Mouse (Mus musculus) left cerebral cortex, postnatal 4 days (tissue): ENCODE measurements around the gene Trim31. TPM values are rescaled to one million over a fixed set of nuclear protein-coding genes. Genes with fewer than 3 reads are reported as not detected.

Source experiments
- DNase-seq: peaks from one replicate; pipeline ENCODE4 v3.0.0-alpha.2; 2022
- intact Hi-C: fragments of 180-260 bp; cut with DNase I; formaldehyde crosslinking; loops from one replicate; pipeline ENCODE4 v1.15.1; 2025
- total RNA-seq, 2 experiments: library from RNA; stranded (reverse); gene quantifications; 2 replicates each; pipeline ENCODE4 v1.2.3; 2021

The Trim31 gene
- total RNA-seq, 2 experiments from 2014 or later, result not detected

GRCm38 (mm10) chr17:36942791-36943471 lies 45.0 kb downstream of the Trim31 start, which contains the start of gene Rnf39:
Rnf39 (plus strand) TSS chr17:36942918.
- no peak for DNase-seq
- intact Hi-C loops, result no loop called here

- intact Hi-C loops, result no loop called here
- no peak for DNase-seq
Measured at GRCm38 (mm10) chr17:36943691-36944090, 45.8 kb downstream of the Trim31 start.

- intact Hi-C loops, result no loop called here
Measured at GRCm38 (mm10) chr17:36944121-36944775, 46.3 kb downstream of the Trim31 start.

GRCm38 (mm10) chr17:36947051-36947819 lies 49.3 kb downstream of the Trim31 start:
- intact Hi-C loops, result loop anchor here (5.0 kb wide), 1 partner anchor 100 kb away; the partner anchor contains the start of gene Gabbr1
- peak; percentile 72 for DNase-seq

More at GRCm38 (mm10) chr17:36944121-36944775, 46.3 kb downstream of the Trim31 start:
- no peak for DNase-seq

- no peak for DNase-seq
Measured at GRCm38 (mm10) chr17:36948286-36948685, 50.4 kb downstream of the Trim31 start.

GRCm38 (mm10) chr17:36949265-36949664 lies 51.3 kb downstream of the Trim31 start:
- no peak for DNase-seq
- intact Hi-C loops, result loop anchor here (5.0 kb wide), 1 partner anchor 98 kb away; the partner anchor contains the start of gene Gabbr1

More at GRCm38 (mm10) chr17:36948286-36948685, 50.4 kb downstream of the Trim31 start:
- intact Hi-C loops, result loop anchor here (5.0 kb wide), 1 partner anchor 99 kb away; the partner anchor contains the start of gene Gabbr1

GRCm38 (mm10) chr17:36950981-36951947 lies 53.3 kb downstream of the Trim31 start, which contains the start of gene Ppp1r11:
Ppp1r11 (minus strand) TSS chr17:36951741.
- intact Hi-C loops, result no loop called here

GRCm38 (mm10) chr17:36952631-36953030 lies 54.7 kb downstream of the Trim31 start:
- DNase-seq, result no peak
- intact Hi-C loops, result no loop called here

More at GRCm38 (mm10) chr17:36950981-36951947, 53.3 kb downstream of the Trim31 start, which contains the start of gene Ppp1r11:
- DNase-seq, result peak; percentile 98

- intact Hi-C loops, result no loop called here
- DNase-seq, result no peak
Measured at GRCm38 (mm10) chr17:36953062-36953461, 55.1 kb downstream of the Trim31 start.

GRCm38 (mm10) chr17:36957999-36958743 lies 60.3 kb downstream of the Trim31 start, which contains the start of the genes Znrd1 and Znrd1as:
Znrd1 (minus strand) TSS chr17:36958559.
Znrd1as (plus strand) TSS chr17:36958592.
- intact Hi-C loops, result no loop called here
- DNase-seq, result peak; percentile 96

- intact Hi-C loops, result no loop called here
- DNase-seq, result no peak
Measured at GRCm38 (mm10) chr17:36958884-36959283, 61.0 kb downstream of the Trim31 start.

Other genes starting within 250 kb of the Trim31 start
- not detected for gene H2-M1, start 225.9 kb upstream of the Trim31 start, total RNA-seq
- not detected for gene H2-M10.5, start 125.2 kb upstream of the Trim31 start, total RNA-seq
- gene H2-M10.6, start 85.9 kb upstream of the Trim31 start, total RNA-seq, result not detected
- gene Trim26, start 61.0 kb upstream of the Trim31 start, total RNA-seq, result 10 to 100 TPM; 33.4 to 36.8 TPM
- not detected for gene Trim15, start 30.9 kb upstream of the Trim31 start, total RNA-seq
- gene Trim10, start 28.5 kb upstream of the Trim31 start, total RNA-seq, result not detected
- not detected for gene Trim40, start 8.0 kb upstream of the Trim31 start, total RNA-seq
- 1 to 10 TPM; 1.7 TPM for gene Rnf39, start 44.8 kb downstream of the Trim31 start, total RNA-seq
- gene Ppp1r11, start 53.6 kb downstream of the Trim31 start, total RNA-seq, result 10 to 100 TPM; 81.7 to 91.9 TPM
- 10 to 100 TPM; 25.8 to 30.3 TPM for gene Znrd1, start 60.4 kb downstream of the Trim31 start, total RNA-seq
- 1 to 10 TPM; 2.3 to 4.5 TPM for gene Znrd1as, start 60.5 kb downstream of the Trim31 start, total RNA-seq
- 1 to 10 TPM in 1 of 2 experiments, not detected in 1; 1.1 TPM for gene 2410137M14Rik, start 83.1 kb downstream of the Trim31 start, total RNA-seq
- 1 to 10 TPM; 6.0 to 6.5 TPM for gene H2-M5, start 91.4 kb downstream of the Trim31 start, total RNA-seq
- gene Zfp57, start 103.0 kb downstream of the Trim31 start, total RNA-seq, result 100 to 1,000 TPM; 218 to 227 TPM
- gene Mog, start 125.3 kb downstream of the Trim31 start, total RNA-seq, result under 1 TPM in 1 of 2 experiments, not detected in 1; 0.20 TPM
- gene Gabbr1, start 147.8 kb downstream of the Trim31 start, total RNA-seq, result 100 to 1,000 TPM; 430 to 482 TPM
- not detected for gene Olfr90, start 190.4 kb downstream of the Trim31 start, total RNA-seq
- gene Olfr91, start 200.2 kb downstream of the Trim31 start, total RNA-seq, result not detected
- not detected for gene Olfr92, start 222.0 kb downstream of the Trim31 start, total RNA-seq